ENCODE assay signal across 13 mouse cellular contexts in genomic region chrX:42431851-42432635, GRCm38 (mm10). TPM values are rescaled to one million over a fixed set of nuclear protein-coding genes. Genes with fewer than 3 reads are reported as not detected.
DNase-seq lines count a peak whose midpoint lies in the region; ATAC-seq lines count a peak whose summit lies in the region.
"Had no signal": no experiment of that assay in that cellular context is flagged by ENCODE, and none has a peak within 500 bp of the region (broad histone marks: within the 10 kb centered on the region; RNA-seq: fewer than 3 reads in every experiment).

No protein-coding gene starts in this region.

- H3K9me3 ChIP-seq in heart, embryonic 12.5 days (replicated peaks), result no peaks in the 10 kb centered on the region
- no peaks in the 10 kb centered on the region for H3K9me3 ChIP-seq in forebrain, embryonic 15.5 days
- H3K9me3 ChIP-seq in intestine, embryonic 16.5 days (ENCODE audit: control insufficient read depth, low read length), result no peaks in the 10 kb centered on the region
- H3K9me3 ChIP-seq: heart, embryonic 13.5 days; limb, embryonic 15.5 days; neural tube, embryonic 13.5 days had no signal

- no peaks in the 10 kb centered on the region for H3K4me1 ChIP-seq in heart, embryonic 12.5 days (replicated peaks)
- H3K4me1 ChIP-seq in forebrain, embryonic 15.5 days, result no peaks in the 10 kb centered on the region
- H3K4me1 ChIP-seq in intestine, embryonic 16.5 days (ENCODE audit: control insufficient read depth, insufficient read depth, low read length), result no peaks in the 10 kb centered on the region
- H3K4me1 ChIP-seq: heart, embryonic 13.5 days; limb, embryonic 15.5 days; neural tube, embryonic 13.5 days had no signal

- no peak overlapping the region for H3K27ac ChIP-seq in heart, embryonic 12.5 days (ENCODE audit: poor library complexity, severe bottlenecking)
- H3K27ac ChIP-seq in forebrain, embryonic 15.5 days (replicated peaks), result no peak overlapping the region
- H3K27ac ChIP-seq in intestine, embryonic 16.5 days (ENCODE audit: low read length), result no peak overlapping the region
- H3K27ac ChIP-seq: heart, embryonic 13.5 days; limb, embryonic 15.5 days; neural tube, embryonic 13.5 days had no signal

- H3K4me2 ChIP-seq in heart, embryonic 12.5 days, result no peak overlapping the region
- no peak overlapping the region for H3K4me2 ChIP-seq in forebrain, embryonic 15.5 days (replicated peaks)
- no peak overlapping the region for H3K4me2 ChIP-seq in intestine, embryonic 16.5 days (ENCODE audit: low read depth, low read length)
- H3K4me2 ChIP-seq: heart, embryonic 13.5 days; limb, embryonic 15.5 days; neural tube, embryonic 13.5 days had no signal

- no peaks in the 10 kb centered on the region for H3K27me3 ChIP-seq in heart, embryonic 12.5 days (replicated peaks)
- no peaks in the 10 kb centered on the region for H3K27me3 ChIP-seq in forebrain, embryonic 15.5 days
- no peaks in the 10 kb centered on the region for H3K27me3 ChIP-seq in intestine, embryonic 16.5 days (replicated peaks; ENCODE audit: control insufficient read depth, insufficient read depth, low read length)
- H3K27me3 ChIP-seq: heart, embryonic 13.5 days; limb, embryonic 15.5 days; neural tube, embryonic 13.5 days had no signal

- DNase-seq in heart, adult 11 months, result peak; percentile 87
- DNase-seq in ES-CJ7 (ENCODE audit: low read depth, low spot score), result peak; percentile 92
- peak; percentile 20 for DNase-seq in lung, postnatal 10 days
- DNase-seq in right cerebral cortex, postnatal 4 days, result no peak

- no peak overlapping the region for H3K4me3 ChIP-seq in heart, embryonic 12.5 days
- H3K4me3 ChIP-seq in forebrain, embryonic 15.5 days, result no peak overlapping the region
- no peak overlapping the region for H3K4me3 ChIP-seq in intestine, embryonic 16.5 days (ENCODE audit: low read length)
- H3K4me3 ChIP-seq: heart, embryonic 13.5 days; limb, embryonic 15.5 days; neural tube, embryonic 13.5 days had no signal

- 34% methylated on average over 7 of the region's 7 CpGs for WGBS in heart, embryonic 12.5 days
- 29% methylated on average over 7 of the region's 7 CpGs for WGBS in forebrain, embryonic 15.5 days
- 37% methylated on average over 7 of the region's 7 CpGs for WGBS in intestine, embryonic 16.5 days

- H3K36me3 ChIP-seq in heart, embryonic 12.5 days, result no peaks in the 10 kb centered on the region
- no peaks in the 10 kb centered on the region for H3K36me3 ChIP-seq in forebrain, embryonic 15.5 days
- no peaks in the 10 kb centered on the region for H3K36me3 ChIP-seq in intestine, embryonic 16.5 days (ENCODE audit: control insufficient read depth, insufficient read depth, low read length)
- H3K36me3 ChIP-seq: heart, embryonic 13.5 days; limb, embryonic 15.5 days; neural tube, embryonic 13.5 days had no signal

- no peak for ATAC-seq in heart, embryonic 12.5 days (ENCODE audit: insufficient number of reproducible peaks, low FRiP score)
- peak; percentile 66; the same call in 1 of the 2 replicates for ATAC-seq in forebrain, embryonic 15.5 days (replicated peaks)
- no peak for ATAC-seq in erythroblast, adult 5-6 weeks (replicated peaks; ENCODE audit: low FRiP score, poor library complexity, severe bottlenecking)
- no peak for ATAC-seq in intestine, embryonic 16.5 days

- H3K9ac ChIP-seq in heart, embryonic 12.5 days, result no peak overlapping the region
- H3K9ac ChIP-seq in forebrain, embryonic 15.5 days (replicated peaks), result no peak overlapping the region
- H3K9ac ChIP-seq in intestine, embryonic 16.5 days (ENCODE audit: low read depth, low read length), result no peak overlapping the region
- H3K9ac ChIP-seq: heart, embryonic 13.5 days; limb, embryonic 15.5 days; neural tube, embryonic 13.5 days had no signal

RNA-seq across cellular contexts. Expression of gene Tex13c2, which starts 57.4 kb away (rescaled TPM):
- not detected in 2 replicates for polyA plus RNA-seq in heart, embryonic 12.5 days (2016; fragmentation: Nextera tagmentation; extraction: Ambion mirVana)
- not detected in 2 replicates for polyA plus RNA-seq in forebrain, embryonic 15.5 days (2015; fragmentation: Nextera tagmentation; extraction: Ambion mirVana)
- total RNA-seq in erythroblast, adult 5-6 weeks (2015; ENCODE audit: low replicate concordance), result not detected in 2 replicates
- not detected in 2 replicates for total RNA-seq in erythroblast, adult 5-6 weeks (2017; ENCODE audit: low replicate concordance)
- not detected in 2 replicates for polyA plus RNA-seq in intestine, embryonic 16.5 days (2015; fragmentation: Nextera tagmentation; extraction: Ambion mirVana)
- polyA plus RNA-seq: cortical plate, adult 2 months; heart, embryonic 13.5 days; limb, embryonic 15.5 days; neural tube, embryonic 13.5 days; stomach, embryonic 14.5 days had no signal
